Mouse (Mus musculus) brain, embryonic 18.5 days (tissue): ENCODE data around the gene Zfp568.

ENCODE experiments used
- DNase-seq: peaks from one replicate; pipeline ENCODE4 v3.0.0-alpha.2; 2012; ENCODE audit warnings: low read depth, low spot score

Zfp568 gene

DNA sequence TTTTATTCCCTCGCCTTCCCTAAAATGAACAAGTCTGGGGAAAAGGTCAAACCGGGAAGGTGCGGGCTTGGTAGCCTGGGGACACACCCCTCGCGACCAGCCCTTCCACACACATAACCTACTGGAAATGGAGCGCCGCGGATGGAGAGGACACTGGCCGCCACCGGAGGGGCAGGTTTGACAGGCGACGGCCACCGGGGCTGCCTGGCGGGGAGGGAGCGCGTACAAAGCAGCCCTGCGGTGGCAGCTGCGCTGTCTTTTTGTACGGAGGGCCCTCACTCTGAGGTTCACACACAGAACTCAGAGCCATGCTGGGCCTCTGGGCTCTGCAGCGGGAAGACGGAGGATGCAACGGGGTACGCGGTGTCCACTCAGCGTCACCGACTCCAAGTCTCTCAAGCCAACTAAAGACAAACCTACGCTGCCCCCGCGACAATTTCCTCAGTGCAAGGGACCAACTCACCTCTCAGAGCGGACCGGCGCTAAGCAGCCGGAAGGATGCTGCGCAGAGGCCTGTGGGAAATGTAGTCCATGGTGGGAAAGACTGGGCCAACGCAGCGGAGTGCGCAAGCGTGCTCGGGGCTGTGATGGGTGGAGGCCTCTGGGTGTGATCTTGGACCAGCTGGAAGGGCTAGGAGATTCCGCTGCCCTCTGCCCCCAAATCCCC is 67.3 kb downstream of the Zfp568 start, which contains the start of gene Zfp14:
Gene Zfp14, minus strand, starts transcription at position 499 of the 667 bp plus-strand sequence.
- peak; percentile 77 for DNase-seq

DNA sequence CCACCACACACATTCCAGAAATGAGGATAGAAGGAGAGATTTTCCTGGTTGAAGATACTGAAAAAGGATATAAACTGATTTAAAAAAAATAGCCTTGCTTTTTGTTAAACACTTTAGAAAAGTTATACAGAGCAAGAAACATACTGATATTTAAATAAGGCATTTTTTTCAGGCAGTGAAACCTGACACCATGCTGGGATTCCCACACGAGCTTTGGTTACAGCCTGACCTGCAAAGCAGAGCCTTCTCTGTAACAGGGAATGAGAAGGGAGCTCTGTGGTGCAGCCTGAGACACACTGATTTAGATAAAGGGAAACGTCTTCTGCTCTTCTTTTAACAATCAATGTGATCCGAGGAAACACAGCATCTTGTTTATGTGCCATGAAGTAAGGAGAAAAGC is 69.8 kb downstream of the Zfp568 start:
- DNase-seq = no peak

DNA sequence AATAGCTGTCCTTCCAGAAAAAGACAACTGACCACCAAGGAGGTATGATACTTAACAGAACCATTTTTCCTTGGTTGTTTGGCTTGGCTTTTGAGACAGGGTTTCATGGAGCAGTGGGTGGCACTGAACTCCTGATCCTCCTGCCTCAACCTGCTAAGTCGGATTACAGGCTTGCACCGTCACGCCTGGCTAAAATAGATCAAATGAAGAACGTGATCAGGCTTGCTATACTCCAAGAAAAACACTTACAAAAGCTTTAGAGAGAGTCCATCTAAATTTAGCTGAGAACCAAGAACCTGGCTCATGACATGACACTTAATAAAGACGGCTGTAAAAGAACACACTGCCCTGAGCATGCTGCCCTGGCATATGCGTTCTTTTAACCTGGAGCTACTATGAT is 76.6 kb downstream of the Zfp568 start:
- DNase-seq = no peak

DNA sequence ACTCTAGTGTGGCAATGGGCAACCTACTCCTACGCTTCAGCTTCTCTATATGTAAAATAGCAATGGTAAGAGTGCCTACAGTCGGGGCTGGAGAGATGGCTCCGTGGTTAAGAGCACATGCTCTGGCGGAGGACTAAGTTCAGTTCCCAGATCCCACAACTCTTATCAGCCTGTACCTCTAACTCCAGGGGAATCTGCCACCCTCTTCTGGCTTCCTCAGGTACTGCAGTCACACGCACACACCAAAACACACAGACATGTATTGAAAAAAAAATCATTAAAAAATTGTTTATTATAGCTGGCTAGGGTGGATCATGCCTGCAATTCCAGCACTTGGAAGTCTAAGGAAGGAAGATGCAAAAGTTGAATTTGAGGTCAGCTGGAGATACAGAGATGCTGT is 78.7 kb downstream of the Zfp568 start:
- DNase-seq = no peak

DNA sequence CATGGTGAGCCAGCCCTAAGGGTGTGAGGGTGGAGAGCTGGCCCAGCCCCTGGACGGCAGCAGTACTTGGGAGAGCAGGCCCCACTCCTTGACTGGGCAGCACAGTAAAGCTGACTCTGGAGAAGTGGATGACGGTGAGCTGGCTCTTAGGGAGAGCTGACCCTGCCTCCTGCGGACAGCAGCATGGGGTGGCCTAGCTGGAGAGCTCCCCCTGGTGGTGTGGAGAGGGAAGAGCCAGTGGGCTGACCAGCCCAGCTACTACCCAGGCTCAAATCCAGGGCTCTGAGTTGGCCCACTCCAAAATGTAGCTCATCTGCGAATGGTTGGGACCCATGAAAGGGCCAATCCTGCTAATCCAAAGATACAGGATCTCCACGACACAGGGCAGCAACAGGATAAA is 80.9 kb downstream of the Zfp568 start:
- DNase-seq = no peak

DNA sequence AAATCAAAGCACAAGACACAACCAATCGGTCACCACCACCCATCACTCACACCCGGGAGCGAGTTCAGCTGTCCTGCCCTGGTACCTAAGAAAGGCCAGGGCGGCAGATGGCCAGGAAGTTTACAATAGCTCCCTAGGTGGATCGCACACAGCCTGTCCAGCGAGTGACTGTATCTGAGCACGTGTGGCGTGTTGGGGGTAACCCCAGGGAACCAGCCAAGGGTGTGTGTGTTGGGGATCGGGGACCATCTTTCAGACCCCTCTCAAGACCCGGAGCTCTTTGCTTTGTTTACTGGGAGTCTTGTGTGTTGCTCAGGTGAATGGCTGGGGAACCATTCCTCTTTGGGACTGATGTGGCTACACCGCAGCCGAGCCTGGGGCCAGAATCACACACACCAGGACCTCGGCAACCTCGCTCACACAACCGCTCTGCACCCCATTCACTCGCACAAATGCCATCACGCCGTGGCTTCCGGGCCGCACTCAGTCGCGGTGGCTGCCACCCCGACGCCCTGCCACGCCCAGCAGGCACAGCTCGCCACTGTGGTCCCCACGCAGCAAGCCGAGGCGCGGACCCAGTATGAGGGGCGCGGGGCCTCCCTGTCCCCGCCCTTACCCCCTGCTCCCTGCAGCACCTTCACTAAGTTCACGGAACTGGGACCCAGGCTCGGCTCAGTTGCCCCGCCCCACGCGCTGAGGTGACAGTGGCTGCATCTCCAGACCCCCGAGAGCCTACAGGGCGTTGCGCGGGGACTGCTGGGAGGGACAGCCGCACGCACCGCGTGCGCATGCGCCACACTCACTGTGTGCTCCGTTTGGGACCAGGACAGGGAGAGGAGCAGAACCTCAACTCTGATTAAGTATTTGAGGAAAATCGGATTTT is 88.6 kb downstream of the Zfp568 start, which contains the start of gene Zfp82:
Gene Zfp82, minus strand, starts transcription at position 755 of the 883 bp plus-strand sequence.
- peak; percentile 74 for DNase-seq
